Mouse (Mus musculus): ENCODE measurements around the gene Cherp.

Gene Cherp

DNA sequence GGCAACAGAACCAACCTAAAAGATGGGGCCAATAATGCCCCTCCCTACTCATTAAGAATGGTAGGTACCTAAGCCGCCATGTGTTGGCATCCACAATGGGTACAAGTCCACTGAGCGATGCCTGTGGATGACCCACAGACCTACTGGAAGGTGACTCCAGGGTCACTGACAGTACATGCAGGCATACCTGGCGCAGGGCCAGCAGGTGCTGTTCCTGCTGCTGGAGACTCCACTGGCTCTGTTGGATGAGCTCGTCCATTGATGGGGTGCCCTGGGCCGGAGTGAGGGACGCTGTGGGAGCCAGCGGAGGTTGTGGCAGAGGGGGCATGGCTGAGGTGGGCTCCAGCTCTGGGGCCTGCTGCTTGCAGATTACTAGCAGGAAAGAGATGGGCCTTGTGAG, 4.3 kb downstream of the Cherp start:
- no peak for DNase-seq (ENCODE audit: low spot score)

DNA sequence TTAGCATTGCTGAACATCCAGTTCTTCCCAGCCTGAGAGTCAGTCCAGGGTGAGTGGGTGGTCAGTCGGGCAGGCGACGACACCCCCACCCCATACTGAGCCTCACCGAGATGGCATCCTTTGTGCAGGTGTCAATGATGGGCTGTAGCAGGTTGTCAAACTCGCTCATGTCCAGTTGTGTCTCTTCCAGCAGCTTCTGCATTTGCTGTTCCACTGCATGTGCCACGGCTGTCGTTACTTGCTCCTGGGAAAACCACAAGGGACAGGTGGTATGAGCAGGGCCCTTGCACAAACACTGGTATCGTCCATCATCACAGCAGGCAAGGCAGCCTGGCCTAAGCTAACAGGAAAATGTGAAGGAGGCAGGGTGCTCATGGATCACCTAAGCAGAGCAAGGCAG, 5.0 kb downstream of the Cherp start:
- no peak for DNase-seq (ENCODE audit: low spot score)

DNA sequence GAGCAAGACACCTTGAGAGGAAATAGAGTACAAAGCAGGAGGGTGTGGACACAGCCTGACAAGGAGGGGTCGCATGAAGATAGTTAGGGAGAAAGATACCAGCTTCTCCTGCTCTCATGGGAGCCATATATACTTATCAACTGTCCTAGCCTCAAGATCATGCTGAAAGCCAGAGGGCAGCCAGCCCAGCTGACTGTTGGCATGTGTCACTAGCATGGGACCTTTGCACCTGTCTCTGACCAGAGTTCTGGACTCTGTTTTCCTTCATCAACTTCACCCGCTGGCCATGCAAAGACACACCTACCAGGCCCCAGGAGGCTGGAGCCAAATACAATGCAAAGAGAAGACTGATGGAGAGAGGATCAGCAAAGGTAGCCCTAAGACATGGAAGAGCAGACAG, 5.8 kb downstream of the Cherp start:
- no peak for DNase-seq (ENCODE audit: low spot score)

DNA sequence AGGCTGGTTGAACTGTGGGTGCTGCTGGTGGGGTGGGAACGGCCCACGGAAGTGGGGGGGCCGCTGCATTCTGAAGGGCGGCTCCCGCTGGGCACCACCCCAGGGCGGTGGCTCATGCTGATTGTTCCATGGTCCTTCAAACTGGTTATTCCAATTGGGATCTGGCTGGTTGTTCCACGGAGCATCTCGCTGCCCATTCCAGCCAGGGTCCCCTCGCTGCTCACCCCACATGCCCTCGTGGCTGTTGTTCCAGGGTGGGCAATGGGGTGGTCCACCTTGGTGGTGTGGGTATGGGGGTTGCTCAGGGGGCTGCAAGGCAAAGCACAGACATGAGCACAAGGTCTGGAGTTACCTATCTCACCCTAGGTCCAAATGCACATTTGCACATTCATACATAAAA, 10.8 kb downstream of the Cherp start:
- no peak for DNase-seq (ENCODE audit: low spot score)

DNA sequence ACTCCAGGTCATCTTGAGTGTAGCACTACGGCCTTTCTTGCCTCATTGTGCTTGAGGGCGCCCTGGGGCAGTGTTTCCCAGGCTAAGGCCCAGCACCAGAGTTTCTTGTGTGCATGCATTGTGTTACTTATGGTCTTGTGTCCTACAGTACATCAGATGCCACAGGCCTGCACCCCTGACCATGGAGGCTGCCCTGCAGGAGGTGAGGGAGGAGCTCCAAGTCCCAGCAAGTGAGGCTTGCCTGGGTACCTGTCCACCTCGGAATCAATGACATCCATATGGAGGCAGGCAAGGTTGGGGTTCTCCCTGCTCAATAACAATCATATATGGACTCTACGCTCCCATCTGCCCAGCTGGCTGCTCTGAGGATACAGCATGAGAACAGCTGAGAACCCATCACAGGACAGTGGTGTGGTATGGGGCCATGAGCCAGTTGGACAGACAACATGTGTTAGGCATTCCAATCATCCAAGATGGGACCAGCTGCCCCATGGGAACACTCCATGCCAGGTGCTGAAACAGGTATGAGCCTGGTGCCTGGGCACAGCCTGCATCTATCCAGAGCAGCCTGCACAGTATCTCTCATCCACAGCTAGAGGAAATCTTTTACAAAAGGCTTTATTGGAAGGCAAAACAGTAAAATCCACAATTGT, 15.0 kb downstream of the Cherp start:
- DNase-seq (ENCODE audit: low spot score), result no peak

DNA sequence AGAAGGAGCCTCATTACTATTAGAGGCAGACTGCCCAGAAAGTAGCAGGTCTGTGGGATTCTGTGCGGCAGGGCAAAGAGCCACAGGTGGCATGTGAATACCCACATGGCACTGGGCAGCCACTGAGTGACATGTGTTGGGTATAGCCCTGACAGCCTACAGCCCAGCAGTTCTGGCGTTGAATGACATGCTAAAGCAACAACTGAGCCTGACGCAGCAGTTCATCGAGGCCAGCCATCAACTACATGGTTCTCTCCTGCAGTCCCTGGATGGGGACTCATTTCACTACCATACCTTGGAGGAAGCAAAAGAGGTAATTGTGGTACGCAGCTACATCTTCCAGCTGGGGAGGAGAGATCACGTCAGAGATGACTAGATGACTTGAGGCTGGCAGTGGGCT, 16.6 kb downstream of the Cherp start:
- no peak for DNase-seq (ENCODE audit: low spot score)

DNA sequence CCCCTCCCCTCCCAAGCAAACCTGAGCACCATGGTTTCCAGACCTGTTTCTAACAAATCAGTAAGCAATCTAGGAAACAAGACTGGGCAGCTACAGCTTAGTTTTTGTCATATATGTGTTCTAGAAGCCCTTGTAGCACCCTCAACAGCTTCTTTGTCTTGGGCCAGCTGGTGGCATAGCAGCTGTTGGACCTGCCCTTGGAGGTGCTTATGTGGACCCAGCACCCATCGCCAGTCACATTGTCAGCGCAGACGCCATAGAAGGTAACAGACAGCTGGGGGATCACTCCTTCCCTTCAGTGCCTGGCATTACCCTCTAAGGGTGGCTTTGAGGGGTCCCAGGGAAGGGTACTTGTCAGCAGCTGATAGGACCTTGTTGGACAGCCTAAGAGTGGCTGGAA, 17.2 kb downstream of the Cherp start:
- no peak for DNase-seq (ENCODE audit: low spot score)

DNA sequence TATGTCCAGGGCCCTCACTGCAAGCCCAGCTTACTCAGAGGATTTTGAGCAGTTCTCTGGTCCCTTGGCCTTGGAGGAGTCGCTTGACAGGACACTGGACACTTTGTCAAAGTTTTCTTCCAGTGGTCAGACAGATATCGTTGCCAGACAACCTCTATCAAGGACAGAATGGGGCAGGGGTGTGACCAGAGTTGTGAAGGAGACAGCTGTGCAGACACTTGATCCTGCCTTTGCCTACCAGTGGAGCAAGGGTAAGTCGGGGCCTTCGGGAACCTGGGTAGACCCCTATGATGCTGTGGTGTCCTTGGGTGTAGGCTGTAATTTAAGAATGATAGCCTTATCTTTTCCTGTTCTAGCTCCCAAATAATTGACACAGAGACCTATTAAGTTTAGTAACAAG, 19.7 kb downstream of the Cherp start:
- no peak for DNase-seq (ENCODE audit: low spot score)

DNA sequence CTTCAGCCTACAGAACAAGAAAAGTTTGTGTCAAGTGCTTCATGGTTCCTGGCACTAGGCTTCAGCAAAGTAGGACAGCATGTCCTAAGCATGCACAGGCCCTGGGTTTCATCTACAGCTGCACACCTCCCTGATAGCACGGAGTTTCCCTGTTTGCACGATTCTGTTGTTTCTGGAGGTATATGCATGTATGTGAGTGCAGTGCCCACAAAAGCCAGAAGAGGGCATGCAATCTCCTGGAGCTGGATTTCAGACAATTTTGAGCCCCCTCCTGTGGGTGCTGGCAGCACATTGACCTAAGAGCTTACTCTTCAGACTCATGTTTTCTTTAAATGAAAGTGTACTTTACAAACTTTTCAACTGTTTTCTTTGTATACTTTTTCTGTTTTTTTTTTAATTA, 21.1 kb downstream of the Cherp start:
- no peak for DNase-seq (ENCODE audit: low spot score)

DNA sequence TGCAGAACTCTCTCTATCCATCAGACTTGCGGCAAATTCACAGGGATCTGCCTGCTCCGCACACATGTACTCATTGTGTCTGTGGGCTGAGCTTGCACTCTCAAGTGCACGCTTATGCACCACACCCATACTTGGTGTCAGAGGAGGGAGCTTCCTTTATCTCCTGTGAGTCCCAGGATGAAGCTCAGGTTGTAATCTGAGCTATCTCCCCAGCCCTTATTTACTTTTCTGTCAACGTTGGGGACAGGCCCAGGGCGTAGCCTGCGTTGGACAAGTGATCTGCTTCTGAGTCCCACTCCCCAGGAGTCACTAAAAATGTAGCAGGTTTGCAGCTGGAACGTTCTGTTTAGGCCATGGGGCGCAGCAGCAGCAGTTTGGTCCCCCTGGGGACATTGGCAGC, 23.5 kb downstream of the Cherp start:
- DNase-seq (ENCODE audit: low spot score), result no peak

DNA sequence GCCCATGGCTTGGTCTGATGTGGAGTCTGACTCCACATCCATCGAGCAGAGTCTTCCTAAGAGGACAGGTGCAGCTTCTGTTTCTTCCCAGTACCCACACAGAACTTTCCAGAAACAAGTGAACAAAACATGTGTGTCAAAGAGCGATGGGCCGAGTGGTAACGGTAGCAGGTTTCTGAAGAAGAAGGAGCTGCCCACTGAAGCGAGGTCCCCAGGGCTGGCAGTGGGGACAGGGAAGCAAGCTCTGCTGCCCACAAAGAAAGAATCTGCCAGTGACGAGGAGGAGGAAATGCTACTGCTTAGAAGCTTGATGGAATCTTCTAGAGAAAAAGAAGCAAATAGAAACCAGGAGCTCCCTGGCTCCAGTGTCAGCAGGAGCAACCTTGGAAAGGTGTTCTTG, 30.0 kb downstream of the Cherp start:
- DNase-seq (ENCODE audit: low spot score), result no peak

DNA sequence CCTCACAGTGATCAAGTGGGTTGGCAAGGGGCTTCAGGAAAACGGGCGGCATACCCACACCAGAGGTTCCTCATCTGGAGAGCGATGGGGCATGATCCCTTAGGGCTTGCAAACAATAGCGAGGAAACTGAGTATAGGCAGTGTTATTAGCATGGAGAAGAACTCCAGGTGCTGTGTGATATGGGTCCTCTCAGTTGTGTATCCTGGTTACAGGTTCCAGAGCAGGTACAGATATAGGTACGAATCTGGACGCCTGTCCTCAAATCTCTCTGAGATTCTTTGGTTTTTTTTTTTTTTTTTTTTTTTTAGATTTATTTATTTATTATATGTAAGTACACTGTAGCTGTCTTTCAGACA, 31.1 kb downstream of the Cherp start:
- DNase-seq (ENCODE audit: low spot score), result no peak

DNA sequence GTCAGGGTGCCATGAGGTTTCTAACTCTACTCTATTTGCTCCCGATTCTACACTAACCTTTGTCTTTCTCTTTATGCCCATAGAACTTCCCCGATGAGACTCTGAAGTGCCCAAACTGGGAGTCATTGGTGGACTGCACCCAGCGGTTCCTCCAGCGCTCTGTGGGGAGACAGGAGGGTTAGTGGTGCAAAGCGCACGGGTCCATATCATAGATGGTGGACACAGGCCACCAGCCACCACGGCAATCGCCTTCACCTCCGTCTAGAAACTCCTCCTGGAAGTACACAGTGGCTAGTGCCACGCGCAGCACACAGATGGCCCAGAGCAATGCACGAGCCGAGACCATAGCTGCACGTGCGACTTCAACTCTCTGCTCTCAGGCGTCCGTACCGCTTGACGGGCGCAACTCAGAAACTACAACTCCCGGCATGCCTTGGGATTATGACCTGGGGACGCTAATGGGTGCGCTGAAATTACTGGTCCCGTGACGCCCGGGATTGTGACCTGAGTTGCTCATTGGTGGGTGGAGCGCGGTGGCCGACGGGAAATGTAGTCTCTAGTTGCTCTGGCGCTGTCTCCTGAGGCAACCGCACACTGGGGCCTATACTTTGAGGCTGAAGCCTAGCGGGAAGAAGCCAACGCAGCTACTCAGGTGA, 31.6 kb downstream of the Cherp start, which contains the start of the genes Calr3 and 1700030K09Rik:
Calr3 (minus strand) TSS at position 533 of the 656 bp plus-strand sequence.
1700030K09Rik (plus strand) TSS at position 543 of the 656 bp plus-strand sequence.
- peak; percentile 97 for DNase-seq (ENCODE audit: low spot score)

DNA sequence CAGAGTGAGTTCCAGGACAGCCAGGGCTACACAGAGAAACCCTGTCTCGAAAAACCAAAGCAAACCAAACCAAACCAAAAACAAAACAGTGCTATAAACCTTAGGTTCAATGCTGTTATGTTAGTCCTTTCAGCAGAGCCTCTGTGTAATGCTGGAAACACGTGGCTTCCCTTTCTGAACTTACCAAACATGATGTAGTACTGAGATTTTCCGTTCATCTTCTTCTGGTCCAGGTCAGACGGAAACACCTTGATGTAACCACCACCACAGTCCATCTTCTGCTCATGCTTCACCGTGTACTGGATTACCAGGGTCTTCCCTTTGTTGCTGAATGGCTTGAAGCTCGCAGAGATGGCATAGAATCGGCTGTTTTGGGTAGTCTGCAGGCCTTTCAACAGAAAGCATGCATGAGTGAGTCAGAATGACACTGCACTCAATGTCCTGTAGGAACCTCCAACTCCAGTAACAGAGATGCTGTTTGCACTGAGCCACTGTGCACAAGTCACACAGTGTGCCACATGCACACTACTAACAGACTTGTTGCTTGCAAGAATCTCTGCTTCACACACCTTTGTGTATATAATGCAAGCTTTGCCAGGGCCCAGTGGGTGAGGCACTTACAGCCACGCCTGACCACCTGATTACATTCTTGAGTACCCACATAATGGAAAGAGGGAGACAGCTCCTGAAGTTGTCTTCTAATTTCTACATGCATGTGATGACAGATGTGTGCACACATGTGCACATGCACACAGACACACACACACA, 36.6 kb downstream of the Cherp start:
- no peak for DNase-seq (ENCODE audit: low spot score)

DNA sequence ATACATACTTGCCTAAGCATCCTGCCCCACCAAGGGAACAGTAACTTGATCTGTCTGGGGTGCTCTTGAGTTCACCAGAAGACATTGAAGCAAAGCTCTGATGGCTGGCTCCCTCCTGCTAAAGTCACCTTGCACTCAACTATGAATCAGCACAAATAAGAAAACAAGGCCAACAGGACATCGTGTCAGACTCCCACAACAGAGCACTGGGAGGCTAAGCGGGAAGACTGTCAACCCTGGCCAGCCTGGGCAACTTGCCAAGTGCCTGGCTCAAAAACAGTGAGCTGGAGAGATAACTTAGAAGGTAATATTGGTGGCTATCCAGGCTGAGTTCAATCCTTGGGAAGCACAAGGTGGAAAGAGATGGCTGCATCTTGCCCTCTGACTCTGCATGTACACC, 40.1 kb downstream of the Cherp start:
- DNase-seq (ENCODE audit: low spot score), result no peak

DNA sequence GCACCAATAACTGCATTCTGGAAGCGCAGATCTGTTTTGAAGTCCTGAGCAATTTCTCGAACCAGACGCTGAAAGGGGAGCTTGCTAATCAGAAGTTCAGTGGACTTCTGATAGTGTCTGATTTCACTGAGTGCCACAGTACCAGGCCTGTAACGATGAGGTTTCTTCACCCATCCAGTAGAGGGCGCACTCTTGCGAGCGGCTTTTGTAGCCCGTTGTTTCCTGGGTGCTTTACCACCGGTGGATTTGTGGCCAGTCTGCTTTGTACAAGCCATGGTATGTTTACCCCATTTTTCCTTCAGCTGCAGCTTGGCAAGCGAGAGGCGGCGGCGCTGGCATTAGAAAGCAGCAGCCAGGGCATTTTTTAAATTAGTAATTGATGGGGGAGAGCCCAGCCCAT, 45.4 kb downstream of the Cherp start:
- DNase-seq (ENCODE audit: low spot score), result peak; percentile 65

DNA sequence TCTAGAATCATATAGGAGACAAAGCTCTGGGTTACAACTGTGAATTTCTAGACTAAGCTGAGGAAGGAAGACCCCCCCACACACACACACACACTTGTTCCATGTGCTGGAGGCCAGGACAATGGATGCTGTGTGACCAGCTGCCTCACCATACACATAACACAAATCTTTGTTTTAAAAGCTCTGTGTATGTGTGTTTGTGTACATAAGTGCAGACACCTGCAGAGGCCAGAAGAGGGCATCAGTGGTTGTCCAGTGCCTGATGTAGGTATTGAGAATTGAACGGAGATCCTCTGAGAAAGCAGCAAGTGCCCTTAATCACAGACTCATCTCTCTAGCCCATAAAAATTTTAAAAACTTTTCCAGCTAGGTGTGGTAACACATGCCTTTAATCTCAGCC, 52.1 kb downstream of the Cherp start:
- no peak for DNase-seq (ENCODE audit: low spot score)

DNA sequence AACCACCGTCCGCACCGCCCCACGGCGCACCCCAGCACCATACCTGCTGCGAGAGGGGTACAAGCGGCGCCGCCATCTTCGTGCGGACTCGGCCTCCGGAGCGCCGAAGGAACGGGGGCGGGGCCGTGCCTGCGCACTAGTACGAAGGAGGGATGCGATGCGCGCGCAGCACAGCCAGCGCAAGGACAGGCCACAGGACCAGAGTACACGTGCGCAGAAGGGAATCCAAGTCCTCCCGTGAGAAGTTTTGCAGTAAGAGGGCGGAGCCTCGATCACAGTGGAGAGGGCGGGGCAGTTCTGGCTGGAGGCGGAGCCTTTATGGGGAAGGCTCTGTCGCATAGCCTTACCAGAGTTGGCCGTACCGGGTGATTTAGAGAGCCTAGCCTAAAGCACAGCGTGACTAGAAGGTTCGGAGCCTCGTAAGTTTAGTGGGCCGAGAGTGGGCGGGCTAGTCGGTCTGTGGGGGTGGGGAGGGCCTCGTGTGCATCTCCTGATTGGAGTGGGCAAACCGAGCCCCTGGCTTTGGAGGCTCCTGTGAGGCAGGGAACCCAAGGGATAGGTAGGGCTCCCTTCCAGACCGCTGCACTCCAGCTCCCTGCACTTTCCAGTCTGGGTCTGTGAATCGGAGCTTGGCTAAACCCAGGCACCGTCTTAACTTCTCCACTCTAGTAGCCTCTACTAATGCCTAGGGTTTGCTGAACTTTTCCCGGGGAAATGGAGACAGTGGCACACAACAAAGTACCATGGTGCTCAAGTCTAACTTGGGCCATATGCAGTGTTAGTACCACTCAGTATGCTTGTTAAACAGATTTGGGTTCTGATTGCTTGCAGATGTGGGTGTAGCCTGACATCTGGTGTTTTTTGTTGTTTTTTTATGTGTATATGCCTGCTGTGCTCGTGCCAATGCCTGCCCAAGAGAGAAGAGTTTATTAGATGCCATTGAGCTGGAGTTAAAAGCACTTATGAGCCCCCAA, 53.4 kb downstream of the Cherp start, which contains the start of gene Eps15l1:
Eps15l1 (minus strand) TSS at position 99 of the 974 bp plus-strand sequence.
- peak; percentile 99 for DNase-seq (ENCODE audit: low spot score)

DNA sequence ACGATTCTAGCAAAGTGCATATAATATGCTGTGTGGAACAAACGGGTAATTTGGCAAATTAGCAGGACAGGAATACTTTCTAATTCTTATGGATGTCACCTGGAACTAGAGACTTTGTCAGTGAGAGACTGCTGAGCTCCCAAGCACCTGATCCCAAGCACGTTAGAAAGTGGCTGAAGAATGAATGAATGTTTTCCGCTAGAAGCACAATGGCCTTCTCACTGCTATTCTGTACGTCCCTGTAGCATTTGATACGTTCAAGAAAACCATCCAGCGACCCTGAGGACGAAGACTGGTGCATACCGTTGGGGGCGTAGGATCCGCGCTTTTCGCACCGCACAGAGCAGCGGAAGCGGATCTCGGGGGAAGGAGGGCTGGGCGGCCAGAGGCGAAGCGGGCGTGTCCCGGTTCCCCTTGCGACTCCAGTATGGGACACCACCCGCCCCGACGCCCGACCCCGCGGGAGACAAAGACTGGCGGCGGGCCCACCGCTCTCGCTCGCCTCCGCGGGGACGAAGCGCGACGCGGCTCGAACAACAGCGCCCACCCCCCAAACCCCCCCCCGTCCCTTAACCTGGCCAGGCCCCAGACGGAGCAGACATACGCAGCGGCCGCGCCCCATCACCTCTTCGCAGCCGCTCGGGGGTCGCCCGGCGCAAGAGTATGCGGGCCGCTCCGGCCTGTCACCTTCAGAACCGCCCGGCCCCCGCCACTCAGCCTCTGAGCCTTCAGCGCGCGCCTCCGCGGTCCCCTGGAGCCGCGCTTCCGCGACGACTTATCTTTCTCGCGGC, 54.3 kb downstream of the Cherp start:
- peak; percentile 55 for DNase-seq (ENCODE audit: low spot score)

DNA sequence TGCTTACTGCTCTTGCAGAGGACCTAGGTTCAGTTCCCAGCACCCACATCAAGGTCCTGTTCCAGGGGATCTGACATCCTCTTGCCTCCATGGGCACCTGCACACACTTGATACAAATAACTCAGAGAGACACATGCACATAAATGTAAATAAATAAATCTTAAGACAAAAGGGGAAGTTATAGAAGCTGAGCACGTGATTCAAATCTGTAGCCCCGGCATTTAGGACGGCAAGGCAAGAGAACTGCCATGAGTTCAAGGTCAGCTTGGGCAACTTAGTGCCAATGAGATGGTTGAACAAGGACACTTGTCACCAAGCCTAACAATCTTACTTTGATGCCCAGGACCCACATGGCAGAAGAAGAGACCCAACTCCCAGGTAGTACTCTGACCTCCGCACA, 57.0 kb downstream of the Cherp start:
- DNase-seq (ENCODE audit: low spot score), result no peak

DNA sequence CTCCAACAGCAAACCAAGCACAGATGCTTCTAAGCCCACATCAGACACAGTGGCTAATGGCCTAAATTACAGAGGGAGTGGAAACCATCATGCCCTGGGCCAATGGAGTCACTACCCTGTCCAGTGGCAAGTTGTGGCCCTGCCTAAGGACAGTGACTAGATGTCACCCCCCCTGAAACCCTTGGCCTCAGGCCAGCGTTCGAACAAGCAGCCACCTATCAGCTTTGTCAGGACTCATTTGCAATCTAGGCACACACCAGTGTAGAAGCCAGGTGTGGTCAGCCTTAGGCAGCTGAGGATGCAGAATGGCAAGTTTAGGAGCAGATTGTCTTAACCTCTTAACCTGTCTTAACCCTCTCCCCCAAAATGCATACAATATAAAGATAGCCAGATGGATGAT, 59.8 kb downstream of the Cherp start:
- no peak for DNase-seq (ENCODE audit: low spot score)

Measured in T-cell, adult 2 months (primary cell).